ENCODE assay signal across 1 mouse cellular context in the genomic region with DNA sequence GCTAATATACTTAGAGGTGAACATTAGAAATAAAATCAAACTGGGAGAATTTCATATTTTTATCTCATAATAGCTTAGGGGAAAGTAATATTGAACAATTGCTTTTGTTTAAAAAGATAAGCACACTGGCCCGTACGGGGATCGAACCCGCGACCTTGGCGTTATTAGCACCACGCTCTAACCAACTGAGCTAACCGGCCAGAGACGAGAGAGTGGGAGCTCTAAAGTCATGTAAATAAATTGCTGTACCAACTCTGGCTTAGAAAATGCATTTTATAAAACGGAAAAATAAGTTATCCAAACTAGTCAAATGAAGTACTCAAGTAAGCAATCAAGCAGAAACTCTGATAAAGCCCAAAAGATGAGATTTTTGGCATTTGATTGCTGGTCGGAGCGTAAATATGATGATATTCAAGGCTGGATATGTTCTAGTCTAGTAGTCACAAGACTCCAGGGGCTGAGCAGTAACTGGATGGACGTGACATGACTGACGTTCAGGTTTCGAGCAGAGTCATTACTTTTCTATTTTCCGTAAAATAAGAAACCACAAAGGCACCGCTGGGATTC.
TF ChIP-seq lines count a peak whose summit lies in the region.

No protein-coding gene starts in this region.

TF ChIP-seq in myocyte, 11 proteins besides CTCF, POLR2A, EP300 and RAD21:
- TF ChIP-seq MYOD1 (IDR thresholded peaks at IDR 0.05; ENCODE audit: control insufficient read depth in 1 of 3, insufficient read length in 2 of 3, low read depth in 2 of 3) (no peak), MYOG (IDR thresholded peaks at IDR 0.05; ENCODE audit: control insufficient read depth in 1 of 3, insufficient read depth in 1 of 3, insufficient read length in 2 of 3, low read depth in 2 of 3) (no peak), CEBPB (IDR thresholded peaks at IDR 0.05; ENCODE audit: insufficient read depth, poor library complexity, severe bottlenecking) (no peak), TCF12 (IDR thresholded peaks at IDR 0.05; ENCODE audit: insufficient read depth, poor library complexity, severe bottlenecking) (no peak), MAX (IDR thresholded peaks at IDR 0.05; ENCODE audit: low read depth) (no peak), USF1 (IDR thresholded peaks at IDR 0.05; ENCODE audit: low read depth) (no peak), POLR2AphosphoS2 (IDR thresholded peaks at IDR 0.05; ENCODE audit: insufficient read length, low read depth) (no peak), SRF (IDR thresholded peaks at IDR 0.05; ENCODE audit: control insufficient read depth, insufficient read length, low read depth) (no peak), REST (IDR thresholded peaks at IDR 0.05; ENCODE audit: insufficient read depth, insufficient read length) (no peak), TCF3 (IDR thresholded peaks at IDR 0.05; ENCODE audit: insufficient read length, low read depth) (no peak), E2F4 (IDR thresholded peaks at IDR 0.05; ENCODE audit: insufficient read depth) (no peak)
